Mouse (Mus musculus) testis, adult 2 months (tissue): ENCODE data around the gene A630095N17Rik. TPM values are rescaled to one million over a fixed set of nuclear protein-coding genes. Genes with fewer than 3 reads are reported as not detected.

Experiments
- H3K27ac ChIP-seq: fragments of 200-500 bp; 2 replicates; pipeline ENCODE4 v1.5.1; 2012; ENCODE audit warnings: low read depth, low read length; ENCODE audit not compliant: control insufficient read depth, insufficient read depth
- H3K27me3 ChIP-seq: fragments of 200-500 bp; 2 replicates; pipeline ENCODE4 v1.6.1; 2012; ENCODE audit warnings: mild to moderate bottlenecking, low read length, moderate library complexity; ENCODE audit not compliant: control insufficient read depth, insufficient read depth
- H3K36me3 ChIP-seq: fragments of 200-500 bp; 2 replicates; pipeline ENCODE4 v1.6.1; 2012; ENCODE audit warnings: mild to moderate bottlenecking, low read length; ENCODE audit not compliant: control insufficient read depth, insufficient read depth
- H3K4me1 ChIP-seq: fragments of 200-500 bp; 2 replicates; pipeline ENCODE4 v1.6.1; 2012; ENCODE audit warnings: low read length; ENCODE audit not compliant: control insufficient read depth, insufficient read depth
- H3K4me3 ChIP-seq: fragments of 200-500 bp; 2 replicates; pipeline ENCODE4 v1.5.1; 2012; ENCODE audit warnings: low read depth, mild to moderate bottlenecking, low read length, moderate library complexity, mixed read lengths; ENCODE audit not compliant: control insufficient read depth
- CTCF ChIP-seq: fragments of 200-500 bp; IDR thresholded peaks from 2 replicates; pipeline ENCODE4 v1.5.1; 2012; ENCODE audit warnings: low read depth, mild to moderate bottlenecking, inconsistent platforms, low read length, moderate library complexity; ENCODE audit not compliant: control insufficient read depth, insufficient read depth, insufficient replicate concordance
- POLR2A ChIP-seq: fragments of 200-500 bp; IDR thresholded peaks from 2 replicates; pipeline ENCODE4 v1.6.1; 2012; ENCODE audit warnings: low read depth, mild to moderate bottlenecking, inconsistent platforms, low read length, moderate library complexity; ENCODE audit not compliant: control insufficient read depth
- polyA plus RNA-seq: library from polyadenylated mRNA; depleted of rRNA; stranded (reverse); fragments of >200 nt; gene quantifications from 2 replicates; pipeline ENCODE4 v1.2.3, GENCODE M21; 2012

The A630095N17Rik gene
- polyA plus RNA-seq, 1 experiment = 12.7 TPM

DNA sequence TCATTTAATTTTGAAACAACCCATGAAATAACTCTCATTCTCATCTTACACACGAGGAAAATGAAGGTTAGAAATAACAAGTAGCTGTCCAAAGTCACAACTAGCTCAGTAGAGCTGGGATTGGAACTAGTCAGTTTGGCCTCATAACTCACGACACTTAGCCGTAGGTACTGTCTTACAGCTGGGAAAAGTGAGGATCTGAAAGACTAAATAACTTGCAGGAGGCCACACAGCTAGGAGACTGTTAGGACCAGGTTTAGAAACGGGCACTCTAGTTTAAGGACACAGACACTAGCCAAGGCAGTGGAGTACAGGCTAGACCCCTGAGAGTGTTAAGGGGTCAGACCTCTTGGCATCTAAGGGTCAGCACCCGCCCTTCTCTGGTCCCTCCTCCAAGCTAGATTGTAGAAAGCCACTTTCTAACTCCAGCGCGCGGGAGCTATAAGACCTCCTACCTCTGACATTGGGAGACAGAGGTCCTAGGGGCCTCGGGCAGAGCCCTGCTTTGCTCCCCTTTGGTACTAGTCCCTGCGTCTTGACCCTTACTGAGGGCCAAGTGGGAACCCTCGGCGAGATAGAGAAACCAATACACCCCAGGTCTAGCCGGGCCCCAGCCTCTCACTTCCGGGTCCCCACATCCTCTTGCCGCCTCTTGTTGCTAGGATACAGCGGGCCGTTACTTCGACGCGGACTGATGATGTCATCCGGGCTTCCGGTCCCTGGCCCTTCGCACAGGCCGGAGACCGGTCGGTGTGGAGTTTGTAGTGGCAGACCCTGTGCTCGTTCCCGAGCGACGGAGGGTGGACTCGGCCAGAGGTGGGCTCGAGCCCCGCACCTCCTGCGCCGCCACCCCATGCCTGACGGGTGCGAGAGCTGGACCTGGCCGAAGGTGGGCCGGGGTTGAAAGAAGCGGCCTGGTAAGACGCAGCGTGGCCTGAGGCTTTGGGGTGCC is 21.5 kb downstream of the A630095N17Rik start, which contains the start of the genes Glb1l and Stk16:
TSS of gene Glb1l (minus strand) at position 678 of the 952 bp plus-strand sequence.
TSS of gene Stk16 (plus strand) at position 703 of the 952 bp plus-strand sequence.
- H3K27me3 ChIP-seq = no peaks in the 10 kb centered on the region
- H3K27ac ChIP-seq = peak within 1 kb of the TSS; percentile 97
- peaks cover 2% of the 10 kb centered on the region; the same call in 1 of the 2 replicates for H3K36me3 ChIP-seq
- peaks cover 9% of the 10 kb centered on the region for H3K4me1 ChIP-seq
- TF ChIP-seq CTCF = no peak
- peak; percentile 97 for TF ChIP-seq POLR2A
- H3K4me3 ChIP-seq = peak within 1 kb of the TSS; percentile 99

DNA sequence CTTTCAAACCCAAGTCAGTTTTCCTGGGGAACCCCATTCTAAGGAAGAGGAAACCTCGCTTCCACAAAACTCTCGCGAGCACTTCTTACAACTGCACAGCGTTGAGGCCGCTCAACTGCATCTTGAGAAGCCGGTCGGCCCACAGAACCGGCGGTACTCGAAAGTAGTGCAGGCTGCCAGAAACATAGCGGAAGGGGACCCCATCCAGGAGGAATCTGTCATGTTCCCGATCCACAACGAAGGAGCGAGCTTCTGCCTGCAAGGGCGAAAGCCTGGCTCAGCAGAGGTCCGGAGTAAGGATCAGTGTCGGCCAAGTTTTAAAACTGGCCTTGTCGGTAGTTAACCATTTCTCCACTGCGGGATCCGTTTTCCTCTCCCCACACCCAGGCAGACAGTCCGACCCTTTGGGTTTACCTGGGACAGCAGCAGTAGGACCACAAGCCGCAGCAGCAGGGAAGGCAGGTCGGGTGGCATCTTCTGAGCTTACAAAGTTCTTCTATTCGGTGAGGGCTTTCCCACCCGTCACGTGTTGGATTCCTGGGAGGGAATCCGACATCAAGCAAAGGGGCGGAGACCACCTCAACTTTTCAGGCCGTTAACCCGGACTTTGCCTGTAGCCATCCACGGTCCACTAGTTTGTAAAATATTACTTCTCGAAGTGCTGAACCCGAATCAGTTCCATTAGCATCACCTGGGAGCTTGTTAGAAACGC is 22.8 kb downstream of the A630095N17Rik start:
- no peak for TF ChIP-seq CTCF
- TF ChIP-seq POLR2A = 0 out of 2 replicates have a peak, but pooled peaks have one; percentile 23
- H3K36me3 ChIP-seq = peaks cover 2% of the 10 kb centered on the region; the same call in 1 of the 2 replicates
- no peaks in the 10 kb centered on the region for H3K27me3 ChIP-seq
- H3K27ac ChIP-seq = peak overlapping the region; percentile 41
- H3K4me1 ChIP-seq = peaks cover 9% of the 10 kb centered on the region
- H3K4me3 ChIP-seq = peak overlapping the region; percentile 90

DNA sequence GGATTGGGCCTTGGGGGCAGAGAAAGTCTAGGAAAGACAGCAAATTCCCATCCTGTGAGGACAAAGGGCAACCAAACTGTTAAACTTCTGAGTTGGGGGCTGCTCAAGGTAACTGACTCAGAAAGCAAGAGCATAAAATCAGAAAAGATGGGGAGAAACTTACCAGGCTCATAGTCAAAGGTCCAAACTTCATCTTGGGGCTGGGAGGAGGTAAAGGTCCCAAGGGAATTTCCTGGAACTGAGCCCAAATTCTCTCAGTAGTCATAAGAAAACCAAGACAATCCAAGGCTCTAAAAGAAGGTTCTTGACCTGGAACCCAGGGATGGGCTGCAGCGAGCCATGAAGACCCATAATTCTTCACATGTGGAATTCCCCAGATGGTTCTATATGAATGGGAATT is 30.7 kb downstream of the A630095N17Rik start:
- H3K4me1 ChIP-seq = no peaks in the 10 kb centered on the region
- no peak for TF ChIP-seq CTCF
- no peak for TF ChIP-seq POLR2A
- no peaks in the 10 kb centered on the region for H3K27me3 ChIP-seq
- H3K4me3 ChIP-seq = no peak overlapping the region
- H3K36me3 ChIP-seq = no peaks in the 10 kb centered on the region
- H3K27ac ChIP-seq = no peak overlapping the region

DNA sequence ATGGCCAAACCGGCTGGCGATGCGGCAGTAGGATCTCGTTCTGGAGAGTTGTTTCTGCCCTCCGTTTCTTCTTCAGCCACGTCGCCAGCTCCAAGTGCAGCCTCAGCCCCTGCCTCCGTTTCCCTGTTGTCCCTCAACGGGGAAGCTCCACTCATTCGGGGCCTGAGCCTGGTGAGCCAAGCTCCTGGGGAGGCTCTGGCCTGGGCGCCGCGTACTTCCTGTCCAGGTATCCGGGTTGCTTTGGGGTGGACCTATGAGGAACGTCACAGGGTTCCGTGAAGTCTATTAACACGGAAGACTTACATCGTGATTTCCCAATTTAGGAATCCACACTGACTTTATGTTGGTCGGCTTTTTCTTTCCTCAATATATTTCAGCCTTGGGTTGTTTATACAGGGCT is 39.5 kb downstream of the A630095N17Rik start:
- no peaks in the 10 kb centered on the region for H3K27me3 ChIP-seq
- TF ChIP-seq POLR2A = no peak
- TF ChIP-seq CTCF = no peak
- H3K36me3 ChIP-seq = peaks cover 1% of the 10 kb centered on the region; the same call in 1 of the 2 replicates
- peak overlapping the region; percentile 88 for H3K4me3 ChIP-seq
- H3K27ac ChIP-seq = peak overlapping the region; percentile 82
- H3K4me1 ChIP-seq = peaks cover 12% of the 10 kb centered on the region

DNA sequence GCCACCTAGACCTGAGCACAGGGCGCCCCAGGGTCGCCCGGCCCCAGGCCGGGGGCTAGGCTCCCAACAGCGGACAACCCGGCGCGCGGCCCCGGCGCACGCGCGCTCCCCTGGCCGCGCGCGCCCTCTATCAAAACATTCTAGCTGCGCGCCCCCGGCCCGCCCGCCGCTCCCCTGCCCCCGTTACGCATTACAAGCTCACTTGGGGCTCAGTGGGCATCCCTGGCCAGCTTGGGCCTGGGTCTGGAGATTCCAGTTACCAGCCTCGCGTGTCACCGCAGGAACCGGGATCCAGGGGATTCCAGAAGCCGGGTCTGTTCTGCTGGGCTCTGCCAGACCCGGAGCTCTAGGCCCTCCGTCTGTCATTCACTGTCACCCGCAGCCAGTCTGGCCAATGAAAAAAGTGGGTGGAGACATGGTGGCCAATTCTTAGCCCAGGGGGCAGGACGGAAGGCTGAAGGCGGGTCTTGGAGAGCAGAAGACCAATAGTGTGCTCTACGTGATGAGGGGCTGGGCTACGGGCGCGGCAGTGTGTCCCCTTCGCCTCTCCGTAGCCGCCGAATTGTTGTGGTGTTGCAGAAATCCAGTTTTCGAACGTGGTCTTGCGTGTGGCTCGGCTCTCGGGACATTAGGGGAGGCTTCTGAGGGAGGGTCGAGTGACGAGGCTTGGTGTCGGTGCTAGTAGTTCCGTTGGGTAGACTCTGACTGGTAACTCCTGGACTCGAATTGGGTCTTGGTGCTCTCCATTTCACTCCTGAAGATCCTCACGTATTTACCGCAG is 40.1 kb downstream of the A630095N17Rik start, which contains the start of the genes Ankzf1 and Atg9a:
TSS of gene Ankzf1 (plus strand) at position 530 of the 781 bp plus-strand sequence.
TSS of gene Atg9a (minus strand) at position 575 of the 781 bp plus-strand sequence.
- Histone ChIP-seq H3K36me3 (peaks cover 3% of the 10 kb centered on the region; the same call in 1 of the 2 replicates), H3K4me1 (peaks cover 12% of the 10 kb centered on the region), H3K4me3 (peak within 1 kb of the TSS; percentile 88), H3K27ac (peak within 1 kb of the TSS; percentile 82), H3K27me3 (no peaks in the 10 kb centered on the region)
- TF ChIP-seq CTCF = no peak
- TF ChIP-seq POLR2A = peak; percentile 63; the same call in 1 of the 2 replicates

DNA sequence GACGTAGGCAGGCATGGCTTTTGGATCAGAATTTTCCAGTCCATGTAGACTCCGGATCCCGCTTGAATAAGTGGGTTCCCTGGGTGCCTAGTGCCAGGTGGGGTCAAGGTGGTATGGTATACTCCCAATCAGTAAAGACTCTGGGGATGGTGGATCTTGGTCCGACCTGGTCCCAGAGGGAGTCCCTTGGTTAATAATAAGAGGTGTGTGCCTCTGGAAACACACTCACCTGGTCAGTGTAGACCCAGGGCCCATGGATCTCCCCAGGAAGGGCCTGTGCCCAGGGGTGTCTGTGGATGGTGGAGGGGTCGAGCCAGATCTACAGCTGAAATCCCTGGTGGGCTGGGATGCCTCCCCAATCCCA is 40.7 kb downstream of the A630095N17Rik start:
- H3K27me3 ChIP-seq = no peaks in the 10 kb centered on the region
- peak overlapping the region; percentile 88 for H3K4me3 ChIP-seq
- peaks cover 3% of the 10 kb centered on the region; the same call in 1 of the 2 replicates for H3K36me3 ChIP-seq
- H3K4me1 ChIP-seq = peaks cover 12% of the 10 kb centered on the region
- peak overlapping the region; percentile 73 for H3K27ac ChIP-seq
- TF ChIP-seq POLR2A = no peak
- TF ChIP-seq CTCF = no peak
